Mouse (Mus musculus): ENCODE results near the gene Smarcd3. TPM values are rescaled to one million over a fixed set of nuclear protein-coding genes. Genes with fewer than 3 reads are reported as not detected.
A peak's percentile ranks its signal among the peaks of the same experiment; 100 is the strongest.

Smarcd3 gene
- polyA plus RNA-seq (2012; rRNA removed), result 12.4 and 15.9 TPM in 2 replicates

DNA sequence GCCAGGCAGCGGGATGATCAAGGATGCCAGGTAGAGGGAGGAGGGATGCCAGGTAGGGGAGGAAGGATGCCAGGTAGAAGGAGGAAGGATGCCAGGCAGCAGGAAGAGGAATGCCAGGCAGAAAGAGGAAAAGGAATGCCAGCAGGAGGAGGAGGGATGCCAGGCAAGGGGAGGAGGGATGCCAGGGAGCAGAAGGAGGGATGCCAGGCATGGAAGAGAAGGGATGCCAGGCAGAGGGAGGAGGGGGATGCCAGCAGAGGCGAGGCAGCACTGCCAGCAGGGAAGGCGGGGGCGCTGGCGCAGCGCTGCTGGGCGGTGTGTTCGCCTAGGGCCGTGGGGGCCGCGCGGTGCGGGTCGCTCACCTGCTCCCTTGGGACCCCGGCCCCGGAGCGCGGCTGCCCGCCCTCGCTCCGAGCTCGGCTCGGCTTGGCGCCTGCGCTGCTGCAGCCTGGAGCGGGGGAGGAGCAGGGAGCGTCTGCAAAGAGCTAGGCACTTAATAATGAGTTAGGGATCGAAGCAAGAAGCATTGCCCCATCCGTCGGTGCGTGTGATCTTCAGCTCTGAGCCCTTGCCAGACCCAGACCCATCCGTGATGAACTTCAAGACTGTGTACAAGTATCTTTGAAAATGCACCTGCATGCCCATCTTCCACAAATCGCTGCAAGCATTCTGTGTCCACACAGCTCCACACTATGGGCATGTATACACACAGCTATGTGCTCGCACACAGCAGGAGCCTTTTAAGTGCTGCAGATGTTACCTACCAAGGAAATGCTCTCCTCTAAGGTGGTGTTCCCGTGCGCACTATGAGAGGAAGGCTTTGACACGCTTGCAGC lies at the start of gene Smarcd3:
Smarcd3 (minus strand) TSS at position 426 of the 836 bp plus-strand sequence.
- Histone ChIP-seq H3K4me1 (ENCODE audit: control insufficient read depth, insufficient read depth, low read length) (peaks cover 6% of the 10 kb centered on the region; the same call in 1 of the 2 replicates), H3K27me3 (replicated peaks; ENCODE audit: control insufficient read depth, insufficient read depth, low read length) (no peaks in the 10 kb centered on the region), H3K36me3 (ENCODE audit: control insufficient read depth, insufficient read depth, low read length) (no peaks in the 10 kb centered on the region), H3K27ac (ENCODE audit: insufficient read depth, low read depth, low read length) (no peak within 1 kb of the TSS), H3K4me3 (ENCODE audit: insufficient read depth, low read depth, low read length) (peak within 1 kb of the TSS; percentile 46)
- no peak for TF ChIP-seq CTCF (conservative IDR thresholded peaks at IDR 0.05; ENCODE audit: insufficient read depth, insufficient read length, low read depth, low read length)
- TF ChIP-seq POLR2A (IDR thresholded peaks at IDR 0.05; ENCODE audit: low read depth, low read length), result no peak
- WGBS, result 4% methylated on average over 37 of the region's 37 CpGs
- no peak for DNase-seq

DNA sequence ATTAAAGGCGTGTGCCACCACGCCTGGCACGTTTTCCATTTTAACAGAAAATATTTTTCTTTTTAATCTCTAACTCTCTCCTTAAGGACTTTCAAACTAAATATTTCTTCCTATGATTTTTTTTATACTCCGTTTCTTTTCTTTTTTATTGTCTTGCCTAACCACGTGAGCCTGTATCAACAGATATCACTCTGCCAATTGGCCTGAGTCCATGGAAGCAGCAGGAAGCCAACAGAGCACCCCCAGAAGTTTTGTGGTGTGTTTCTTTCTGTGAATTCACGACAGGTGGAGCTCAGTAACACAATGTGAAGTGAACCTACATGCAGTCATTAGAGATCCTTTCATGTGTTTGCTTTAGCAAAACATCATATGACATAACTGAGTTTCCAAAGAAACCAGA lies 37.2 kb upstream of the Smarcd3 start:
- Histone ChIP-seq H3K4me3 (ENCODE audit: insufficient read depth, low read depth, low read length) (no peak overlapping the region), H3K4me1 (ENCODE audit: control insufficient read depth, insufficient read depth, low read length) (no peaks in the 10 kb centered on the region), H3K27ac (ENCODE audit: insufficient read depth, low read depth, low read length) (no peak overlapping the region), H3K36me3 (ENCODE audit: control insufficient read depth, insufficient read depth, low read length) (no peaks in the 10 kb centered on the region), H3K27me3 (replicated peaks; ENCODE audit: control insufficient read depth, insufficient read depth, low read length) (no peaks in the 10 kb centered on the region)
- no peak for DNase-seq
- TF ChIP-seq CTCF (conservative IDR thresholded peaks at IDR 0.05; ENCODE audit: insufficient read depth, insufficient read length, low read depth, low read length) (no peak), POLR2A (IDR thresholded peaks at IDR 0.05; ENCODE audit: low read depth, low read length) (no peak)
- WGBS, result 74% methylated on average over 6 of the region's 6 CpGs

DNA sequence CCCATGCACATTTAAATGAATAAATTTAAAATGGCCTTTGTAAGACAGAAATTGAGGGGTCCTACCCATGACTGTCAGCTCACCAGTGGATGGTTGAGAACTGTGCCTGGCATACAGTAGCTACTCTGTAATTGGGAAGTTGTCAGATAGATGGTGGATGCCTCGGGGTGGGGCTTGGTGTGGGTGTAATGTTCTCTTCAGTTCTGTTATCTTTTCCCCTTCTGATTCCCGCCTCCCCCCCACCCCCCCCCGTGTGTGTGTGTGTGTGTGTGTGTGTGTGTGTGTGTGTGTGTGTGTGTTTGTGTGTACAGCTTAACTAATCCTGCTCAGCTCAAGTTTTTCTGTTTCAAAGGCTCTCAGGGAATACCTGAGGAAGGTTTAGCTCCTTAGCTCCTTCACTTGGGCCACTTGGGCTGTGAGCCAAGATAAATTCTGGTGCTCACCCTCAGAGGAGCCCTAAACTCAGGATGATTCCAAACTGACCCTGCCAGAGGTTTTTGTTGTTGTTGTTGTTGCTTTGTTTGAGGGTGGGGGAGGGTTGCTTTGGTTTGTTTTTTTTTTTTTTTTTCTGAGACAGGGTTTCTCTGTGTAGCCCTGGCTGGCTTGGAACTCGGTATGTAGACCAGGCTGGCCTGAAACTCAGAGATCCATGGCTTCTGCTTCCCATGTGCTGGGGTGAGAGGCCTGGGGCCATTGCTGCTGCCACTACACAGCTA lies 35.7 kb upstream of the Smarcd3 start:
- no peaks in the 10 kb centered on the region for H3K4me1 ChIP-seq (ENCODE audit: control insufficient read depth, insufficient read depth, low read length)
- WGBS, result 51% methylated on average over 4 of the region's 4 CpGs
- no peak overlapping the region for H3K4me3 ChIP-seq (ENCODE audit: insufficient read depth, low read depth, low read length)
- no peaks in the 10 kb centered on the region for H3K27me3 ChIP-seq (replicated peaks; ENCODE audit: control insufficient read depth, insufficient read depth, low read length)
- H3K36me3 ChIP-seq (ENCODE audit: control insufficient read depth, insufficient read depth, low read length), result no peaks in the 10 kb centered on the region
- no peak for TF ChIP-seq CTCF (conservative IDR thresholded peaks at IDR 0.05; ENCODE audit: insufficient read depth, insufficient read length, low read depth, low read length)
- no peak for TF ChIP-seq POLR2A (IDR thresholded peaks at IDR 0.05; ENCODE audit: low read depth, low read length)
- H3K27ac ChIP-seq (ENCODE audit: insufficient read depth, low read depth, low read length), result no peak overlapping the region
- no peak for DNase-seq

DNA sequence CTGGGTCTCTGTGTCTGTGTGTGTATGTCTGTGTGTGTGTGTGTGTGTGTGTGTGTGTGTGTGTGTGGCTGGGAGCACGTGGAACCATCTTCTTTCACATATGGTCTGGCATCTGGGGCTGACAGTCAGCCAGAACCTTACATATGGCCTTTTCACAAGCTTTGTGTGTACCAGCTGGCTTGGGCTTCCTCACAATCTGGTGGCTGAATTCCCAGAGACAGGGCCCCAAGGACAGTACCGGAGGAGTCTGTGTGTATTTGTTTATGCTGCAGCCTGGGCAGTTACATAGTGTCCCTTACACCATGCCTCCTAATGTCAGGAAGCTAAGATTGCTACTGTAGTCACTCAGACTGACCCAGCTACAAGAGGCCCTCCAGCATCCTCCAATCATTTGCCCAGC lies 32.9 kb upstream of the Smarcd3 start:
- H3K36me3 ChIP-seq (ENCODE audit: control insufficient read depth, insufficient read depth, low read length), result no peaks in the 10 kb centered on the region
- H3K4me1 ChIP-seq (ENCODE audit: control insufficient read depth, insufficient read depth, low read length), result no peaks in the 10 kb centered on the region
- H3K27me3 ChIP-seq (replicated peaks; ENCODE audit: control insufficient read depth, insufficient read depth, low read length), result no peaks in the 10 kb centered on the region
- TF ChIP-seq CTCF (conservative IDR thresholded peaks at IDR 0.05; ENCODE audit: insufficient read depth, insufficient read length, low read depth, low read length), result no peak
- no peak for TF ChIP-seq POLR2A (IDR thresholded peaks at IDR 0.05; ENCODE audit: low read depth, low read length)
- 53% methylated on average over 2 of the region's 2 CpGs for WGBS
- no peak overlapping the region for H3K27ac ChIP-seq (ENCODE audit: insufficient read depth, low read depth, low read length)
- no peak overlapping the region for H3K4me3 ChIP-seq (ENCODE audit: insufficient read depth, low read depth, low read length)
- no peak for DNase-seq

DNA sequence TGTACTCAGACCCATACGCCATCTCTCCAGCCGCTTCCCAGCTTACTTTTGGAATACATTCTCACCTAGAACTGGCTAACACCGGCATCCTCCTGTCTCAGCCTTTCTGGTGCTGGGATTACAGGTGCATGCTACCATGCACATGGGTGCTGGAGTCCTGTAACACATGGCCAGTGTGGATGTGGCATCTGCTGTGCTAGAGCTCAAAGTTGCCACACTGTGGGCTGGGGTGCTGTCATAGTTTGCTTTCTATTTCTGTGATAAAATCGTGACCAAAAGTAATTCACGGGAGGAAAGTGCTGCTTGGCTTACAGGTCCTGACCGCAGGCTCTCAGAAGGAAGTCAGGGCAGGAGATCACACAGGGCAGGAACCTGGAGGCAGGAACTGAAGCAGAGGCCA lies 30.3 kb upstream of the Smarcd3 start:
- no peak overlapping the region for H3K27ac ChIP-seq (ENCODE audit: insufficient read depth, low read depth, low read length)
- no peak overlapping the region for H3K4me3 ChIP-seq (ENCODE audit: insufficient read depth, low read depth, low read length)
- TF ChIP-seq POLR2A (IDR thresholded peaks at IDR 0.05; ENCODE audit: low read depth, low read length) (no peak), CTCF (conservative IDR thresholded peaks at IDR 0.05; ENCODE audit: insufficient read depth, insufficient read length, low read depth, low read length) (no peak)
- no peak for DNase-seq
- H3K4me1 ChIP-seq (ENCODE audit: control insufficient read depth, insufficient read depth, low read length), result no peaks in the 10 kb centered on the region
- no peaks in the 10 kb centered on the region for H3K36me3 ChIP-seq (ENCODE audit: control insufficient read depth, insufficient read depth, low read length)
- H3K27me3 ChIP-seq (replicated peaks; ENCODE audit: control insufficient read depth, insufficient read depth, low read length), result no peaks in the 10 kb centered on the region
- WGBS, result 75% methylated on average over 6 of the region's 6 CpGs

DNA sequence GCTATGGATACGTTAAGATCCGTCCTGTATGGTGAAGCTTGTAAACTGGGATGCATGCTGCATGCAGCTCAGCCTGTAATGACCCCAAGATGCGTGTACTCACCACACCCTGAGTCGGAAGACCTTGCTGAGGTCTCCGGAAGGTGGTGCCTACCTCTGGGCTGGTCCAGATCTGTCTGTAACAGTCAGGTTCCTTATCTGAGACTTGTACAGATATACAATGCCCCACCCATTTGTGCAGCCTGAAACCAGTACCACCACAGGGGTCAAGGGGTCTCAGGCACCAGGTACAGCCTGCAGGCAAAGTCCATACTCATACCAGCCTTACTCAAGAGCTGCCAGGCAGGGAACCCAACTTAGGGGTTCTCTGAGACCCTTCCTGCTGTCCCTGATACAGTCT lies 28.6 kb upstream of the Smarcd3 start:
- DNase-seq, result no peak
- Histone ChIP-seq H3K4me3 (ENCODE audit: insufficient read depth, low read depth, low read length) (no peak overlapping the region), H3K4me1 (ENCODE audit: control insufficient read depth, insufficient read depth, low read length) (no peaks in the 10 kb centered on the region), H3K27ac (ENCODE audit: insufficient read depth, low read depth, low read length) (no peak overlapping the region), H3K27me3 (replicated peaks; ENCODE audit: control insufficient read depth, insufficient read depth, low read length) (no peaks in the 10 kb centered on the region), H3K36me3 (ENCODE audit: control insufficient read depth, insufficient read depth, low read length) (no peaks in the 10 kb centered on the region)
- TF ChIP-seq CTCF (conservative IDR thresholded peaks at IDR 0.05; ENCODE audit: insufficient read depth, insufficient read length, low read depth, low read length) (no peak), POLR2A (IDR thresholded peaks at IDR 0.05; ENCODE audit: low read depth, low read length) (no peak)
- 97% methylated on average over 5 of the region's 5 CpGs for WGBS
